Mouse (Mus musculus) right cerebral cortex, postnatal 14 days (tissue): ENCODE measurements at regions not wholly inside any gene's neighbourhood (a gene's known extent, or its start where the extent isn't known, plus 50 kb on each side); places are given as distances from the start of the nearest gene placed in this dataset.

Source experiments
- DNase-seq: peaks from one replicate; pipeline ENCODE4 v3.0.0; 2022

GRCm38 (mm10) chr17:50442062-50442461 lies 67.1 kb upstream of the Plcl2 start:
- no peak for DNase-seq

- no peak for DNase-seq
These were observed 66.3 kb upstream of the Plcl2 start for GRCm38 (mm10) chr17:50442905-50443304.

- DNase-seq = no peak
These were observed 65.7 kb upstream of the Plcl2 start for GRCm38 (mm10) chr17:50443376-50444022.

GRCm38 (mm10) chr17:50444023-50444389 lies 65.2 kb upstream of the Plcl2 start:
- no peak for DNase-seq

- DNase-seq = no peak
These were observed 60.5 kb upstream of the Plcl2 start for GRCm38 (mm10) chr17:50448693-50449092.

- no peak for DNase-seq
These were observed 57.6 kb upstream of the Plcl2 start for GRCm38 (mm10) chr17:50451606-50452005.

GRCm38 (mm10) chr17:50453524-50453923 lies 55.7 kb upstream of the Plcl2 start:
- no peak for DNase-seq

- no peak for DNase-seq
These were observed 55.2 kb upstream of the Plcl2 start for GRCm38 (mm10) chr17:50453956-50454355.

GRCm38 (mm10) chr17:50454917-50455316 lies 54.3 kb upstream of the Plcl2 start:
- no peak for DNase-seq

GRCm38 (mm10) chr17:50455719-50456118 lies 53.5 kb upstream of the Plcl2 start:
- DNase-seq = no peak

GRCm38 (mm10) chr17:50457053-50457697 lies 52.0 kb upstream of the Plcl2 start:
- DNase-seq = no peak

GRCm38 (mm10) chr17:50458232-50458631 lies 51.0 kb upstream of the Plcl2 start:
- DNase-seq = no peak
